Mouse (Mus musculus) stomach, embryonic 16.5 days (tissue): ENCODE measurements around the gene Sh3rf3. TPM values are rescaled to one million over a fixed set of nuclear protein-coding genes. Genes with fewer than 3 reads are reported as not detected.

Experiments
- ATAC-seq: fragments of 200-750 bp; cut with Nextera tagmentation; 2 replicates; pipeline ENCODE4 v1.8.0; 2017; ENCODE audit warnings: moderate number of reproducible peaks, moderate TSS enrichment; ENCODE audit not compliant: insufficient read depth, low FRiP score
- H3K27ac ChIP-seq: fragments of 300-500 bp; sonication (generic); 2 replicates; pipeline ENCODE4 v1.5.1; 2014; ENCODE audit warnings: low read length
- H3K27me3 ChIP-seq: fragments of 300-500 bp; sonication (generic); 2 replicates; pipeline ENCODE4 v1.6.1; 2014; ENCODE audit warnings: low read length, control low read depth, mixed read lengths; ENCODE audit not compliant: control insufficient read depth, insufficient read depth
- H3K36me3 ChIP-seq: fragments of 300-500 bp; sonication (generic); 2 replicates; pipeline ENCODE4 v1.6.1; 2014; ENCODE audit warnings: low read length; ENCODE audit not compliant: control insufficient read depth, insufficient read depth
- H3K4me1 ChIP-seq: fragments of 300-500 bp; sonication (generic); 2 replicates; pipeline ENCODE4 v1.6.1; 2014; ENCODE audit warnings: low read length, control low read depth, mixed read lengths; ENCODE audit not compliant: control insufficient read depth, insufficient read depth
- H3K4me2 ChIP-seq: fragments of 300-500 bp; sonication (generic); 2 replicates; pipeline ENCODE4 v1.6.1; 2014; ENCODE audit warnings: low read depth, low read length, mixed read lengths
- H3K4me3 ChIP-seq: fragments of 300-500 bp; sonication (generic); replicated peaks from 2 replicates; pipeline ENCODE4 v1.5.1; 2014; ENCODE audit warnings: mild to moderate bottlenecking, low read length
- H3K9ac ChIP-seq: fragments of 300-500 bp; sonication (generic); 2 replicates; pipeline ENCODE4 v1.6.1; 2014; ENCODE audit warnings: low read length
- H3K9me3 ChIP-seq: fragments of 300-500 bp; sonication (generic); replicated peaks from 2 replicates; pipeline ENCODE4 v1.6.1; 2016; ENCODE audit warnings: low read length, control low read depth; ENCODE audit not compliant: control insufficient read depth
- WGBS: fragments of 180-500 bp; shearing (Covaris S2); extraction: QIAGEN DNeasy Blood & Tissue Kit; methylation state at CpG from one replicate; pipeline ENCODE4 v1.1.7; 2014; 5-methylcytosine and 5-hydroxymethylcytosine counted together
- polyA plus RNA-seq: library from polyadenylated mRNA; unstranded; fragments of >200 nt; fragmentation: Nextera tagmentation; extraction: Ambion mirVana; gene quantifications from 2 replicates; pipeline ENCODE4 v1.2.1, GENCODE M21; 2015

Sh3rf3 gene
- polyA plus RNA-seq, 1 experiment from 2014 or later, result 0.79 TPM

- ATAC-seq, result no peak
- no peaks in the 10 kb centered on the region for H3K36me3 ChIP-seq
- no peak overlapping the region for H3K4me2 ChIP-seq
- H3K9ac ChIP-seq, result no peak overlapping the region
- H3K9me3 ChIP-seq, result no peaks in the 10 kb centered on the region
- no peaks in the 10 kb centered on the region for H3K27me3 ChIP-seq
- WGBS, result 76% methylated on average over 2 of the region's 2 CpGs
- H3K27ac ChIP-seq, result no peak overlapping the region
- no peaks in the 10 kb centered on the region for H3K4me1 ChIP-seq
- no peak overlapping the region for H3K4me3 ChIP-seq
Measured at GRCm38 (mm10) chr10:58867536-58867935, 54.4 kb downstream of the Sh3rf3 start.

DNA sequence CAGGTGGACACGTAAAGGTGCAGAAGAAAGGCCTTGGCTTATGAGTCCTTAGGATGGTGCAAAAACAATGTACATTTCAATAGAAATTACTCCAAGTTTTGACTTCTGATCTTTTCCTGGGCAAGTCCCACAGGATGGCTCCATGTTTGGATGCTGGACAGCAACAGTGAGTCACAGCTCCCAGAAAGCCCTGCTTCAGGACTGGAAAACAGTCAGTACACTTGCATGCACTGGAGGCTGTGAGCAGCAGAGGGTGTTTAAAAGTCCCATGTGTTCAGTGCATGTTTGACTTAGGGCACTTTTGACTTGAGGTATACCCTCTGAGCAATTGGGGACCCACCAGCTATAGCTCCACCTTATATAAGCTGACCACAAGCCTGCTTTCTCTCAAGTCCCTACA is 56.7 kb downstream of the Sh3rf3 start:
- H3K9ac ChIP-seq, result no peak overlapping the region
- 83% methylated on average over 1 of the region's 1 CpGs for WGBS

GRCm38 (mm10) chr10:58871149-58871820 is 58.1 kb downstream of the Sh3rf3 start:
- no peaks in the 10 kb centered on the region for H3K4me1 ChIP-seq
- WGBS, result 65% methylated on average over 10 of the region's 10 CpGs

More for the DNA sequence above, 56.7 kb downstream of the Sh3rf3 start:
- no peaks in the 10 kb centered on the region for H3K4me1 ChIP-seq
- no peaks in the 10 kb centered on the region for H3K9me3 ChIP-seq
- H3K27me3 ChIP-seq, result no peaks in the 10 kb centered on the region
- no peak overlapping the region for H3K4me2 ChIP-seq
- no peak overlapping the region for H3K4me3 ChIP-seq
- no peaks in the 10 kb centered on the region for H3K36me3 ChIP-seq
- ATAC-seq, result no peak
- H3K27ac ChIP-seq, result no peak overlapping the region

GRCm38 (mm10) chr10:58871821-58872577 is 58.8 kb downstream of the Sh3rf3 start:
- 84% methylated on average over 7 of the region's 7 CpGs for WGBS

More at GRCm38 (mm10) chr10:58871149-58871820, 58.1 kb downstream of the Sh3rf3 start:
- Histone ChIP-seq H3K27ac (no peak overlapping the region), H3K9me3 (no peaks in the 10 kb centered on the region), H3K4me3 (no peak overlapping the region), H3K36me3 (no peaks in the 10 kb centered on the region), H3K4me2 (no peak overlapping the region), H3K9ac (no peak overlapping the region), H3K27me3 (no peaks in the 10 kb centered on the region)
- no peak for ATAC-seq

GRCm38 (mm10) chr10:58877835-58878234 is 64.7 kb downstream of the Sh3rf3 start:
- Histone ChIP-seq H3K27ac (no peak overlapping the region), H3K36me3 (no peaks in the 10 kb centered on the region), H3K27me3 (no peaks in the 10 kb centered on the region), H3K4me3 (no peak overlapping the region), H3K9me3 (no peaks in the 10 kb centered on the region), H3K9ac (no peak overlapping the region), H3K4me1 (no peaks in the 10 kb centered on the region), H3K4me2 (no peak overlapping the region)
- ATAC-seq, result no peak
- 94% methylated on average over 4 of the region's 4 CpGs for WGBS

More at GRCm38 (mm10) chr10:58871821-58872577, 58.8 kb downstream of the Sh3rf3 start:
- H3K4me2 ChIP-seq, result no peak overlapping the region
- H3K4me3 ChIP-seq, result no peak overlapping the region
- H3K27me3 ChIP-seq, result no peaks in the 10 kb centered on the region
- no peak for ATAC-seq
- H3K9me3 ChIP-seq, result no peaks in the 10 kb centered on the region
- H3K36me3 ChIP-seq, result no peaks in the 10 kb centered on the region
- H3K9ac ChIP-seq, result no peak overlapping the region
- no peak overlapping the region for H3K27ac ChIP-seq
- no peaks in the 10 kb centered on the region for H3K4me1 ChIP-seq

GRCm38 (mm10) chr10:58878636-58879035 is 65.5 kb downstream of the Sh3rf3 start:
- H3K9ac ChIP-seq, result no peak overlapping the region
- WGBS, result 77% methylated on average over 4 of the region's 4 CpGs

GRCm38 (mm10) chr10:58882741-58883140 is 69.6 kb downstream of the Sh3rf3 start:
- Histone ChIP-seq H3K9ac (no peak overlapping the region), H3K27ac (no peak overlapping the region), H3K9me3 (no peaks in the 10 kb centered on the region), H3K4me2 (no peak overlapping the region), H3K4me3 (no peak overlapping the region), H3K36me3 (no peaks in the 10 kb centered on the region), H3K27me3 (no peaks in the 10 kb centered on the region), H3K4me1 (no peaks in the 10 kb centered on the region)
- no peak for ATAC-seq
- WGBS, result 77% methylated on average over 2 of the region's 2 CpGs

More at GRCm38 (mm10) chr10:58878636-58879035, 65.5 kb downstream of the Sh3rf3 start:
- H3K36me3 ChIP-seq, result no peaks in the 10 kb centered on the region
- no peaks in the 10 kb centered on the region for H3K4me1 ChIP-seq
- H3K4me2 ChIP-seq, result no peak overlapping the region
- no peaks in the 10 kb centered on the region for H3K9me3 ChIP-seq
- H3K27ac ChIP-seq, result no peak overlapping the region
- no peaks in the 10 kb centered on the region for H3K27me3 ChIP-seq
- ATAC-seq, result no peak
- no peak overlapping the region for H3K4me3 ChIP-seq

- 49% methylated on average over 5 of the region's 5 CpGs for WGBS
- no peak overlapping the region for H3K4me2 ChIP-seq
- no peaks in the 10 kb centered on the region for H3K36me3 ChIP-seq
- no peaks in the 10 kb centered on the region for H3K27me3 ChIP-seq
- no peak overlapping the region for H3K4me3 ChIP-seq
- no peak overlapping the region for H3K9ac ChIP-seq
- no peaks in the 10 kb centered on the region for H3K9me3 ChIP-seq
- H3K27ac ChIP-seq, result no peak overlapping the region
- H3K4me1 ChIP-seq, result no peaks in the 10 kb centered on the region
- no peak for ATAC-seq
Measured at GRCm38 (mm10) chr10:58885351-58885750, 72.2 kb downstream of the Sh3rf3 start.

DNA sequence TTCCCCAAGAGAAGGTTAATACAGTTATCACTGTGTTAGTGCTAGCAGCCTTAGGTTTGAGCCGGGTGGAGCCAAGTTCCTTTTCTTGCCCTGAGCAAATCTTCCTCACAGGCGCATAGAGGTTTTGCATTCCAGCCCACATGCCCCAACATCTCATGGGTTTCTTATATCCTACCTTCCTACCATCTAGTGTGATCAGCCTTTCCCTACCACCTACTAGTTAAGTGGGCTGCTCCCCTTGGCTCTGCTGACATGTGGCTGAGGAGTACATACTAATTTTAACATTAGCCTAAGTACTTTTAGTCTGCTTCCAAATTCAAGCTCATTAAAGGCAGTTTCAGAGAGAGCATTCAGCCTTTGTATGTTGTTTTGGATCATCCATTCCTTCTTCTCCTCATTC is 72.7 kb downstream of the Sh3rf3 start:
- H3K4me2 ChIP-seq, result no peak overlapping the region
- no peak overlapping the region for H3K4me3 ChIP-seq
- H3K27me3 ChIP-seq, result no peaks in the 10 kb centered on the region
- no peak overlapping the region for H3K9ac ChIP-seq
- no peak for ATAC-seq
- 76% methylated on average over 2 of the region's 2 CpGs for WGBS
- no peaks in the 10 kb centered on the region for H3K9me3 ChIP-seq
- H3K36me3 ChIP-seq, result no peaks in the 10 kb centered on the region
- no peaks in the 10 kb centered on the region for H3K4me1 ChIP-seq
- H3K27ac ChIP-seq, result no peak overlapping the region
